Mouse (Mus musculus) neural tube, embryonic 13.5 days (tissue): ENCODE measurements around the gene Pdzk1ip1. TPM values are rescaled to one million over a fixed set of nuclear protein-coding genes. Genes with fewer than 3 reads are reported as not detected.

Source experiments
- ATAC-seq: fragments of 200-750 bp; cut with Nextera tagmentation; 2 replicates; pipeline ENCODE4 v1.8.0; 2017; ENCODE audit warnings: low read depth, mild to moderate bottlenecking, moderate TSS enrichment, moderate library complexity
- H3K27ac ChIP-seq: fragments of 300-500 bp; sonication (generic); replicated peaks from 2 replicates; pipeline ENCODE4 v1.5.1; 2015; ENCODE audit warnings: moderate library complexity, mild to moderate bottlenecking, inconsistent platforms
- H3K27me3 ChIP-seq: fragments of 300-500 bp; sonication (generic); 2 replicates; pipeline ENCODE4 v1.6.1; 2015; ENCODE audit warnings: mild to moderate bottlenecking, inconsistent platforms
- H3K36me3 ChIP-seq: fragments of 300-500 bp; sonication (generic); 2 replicates; pipeline ENCODE4 v1.6.1; 2015; ENCODE audit warnings: mild to moderate bottlenecking, inconsistent platforms
- H3K4me1 ChIP-seq: fragments of 300-500 bp; sonication (generic); replicated peaks from 2 replicates; pipeline ENCODE4 v1.6.1; 2015; ENCODE audit warnings: inconsistent platforms
- H3K4me2 ChIP-seq: fragments of 300-500 bp; sonication (generic); 2 replicates; pipeline ENCODE4 v1.6.1; 2015; ENCODE audit warnings: inconsistent platforms, mild to moderate bottlenecking, moderate library complexity
- H3K4me3 ChIP-seq: fragments of 300-500 bp; sonication (generic); 2 replicates; pipeline ENCODE4 v1.5.1; 2015; ENCODE audit warnings: mild to moderate bottlenecking, inconsistent platforms
- H3K9ac ChIP-seq: fragments of 300-500 bp; sonication (generic); 2 replicates; pipeline ENCODE4 v1.6.1; 2015; ENCODE audit warnings: moderate library complexity, mild to moderate bottlenecking, inconsistent platforms
- H3K9me3 ChIP-seq: fragments of 300-500 bp; sonication (generic); 2 replicates; pipeline ENCODE4 v1.6.1; 2016; ENCODE audit warnings: inconsistent platforms
- WGBS: fragments of 180-500 bp; shearing (Covaris S2); methylation state at CpG from one replicate; pipeline ENCODE4 v1.1.7; 2015; 5-methylcytosine and 5-hydroxymethylcytosine counted together
- polyA plus RNA-seq: library from polyadenylated mRNA; unstranded; fragments of >200 nt; fragmentation: Nextera tagmentation; extraction: Ambion mirVana; gene quantifications from 2 replicates; pipeline ENCODE4 v1.2.1, GENCODE M21; 2015

Gene Pdzk1ip1
- polyA plus RNA-seq, 1 experiment from 2014 or later, result 5.8 TPM

- Histone ChIP-seq H3K4me3 (peak overlapping the region; percentile 10; the same call in 1 of the 2 replicates), H3K9me3 (no peaks in the 10 kb centered on the region), H3K27me3 (peaks cover 74% of the 10 kb centered on the region), H3K9ac (peak overlapping the region; percentile 14; the same call in 1 of the 2 replicates), H3K36me3 (no peaks in the 10 kb centered on the region), H3K27ac (no peak overlapping the region), H3K4me1 (peaks cover 19% of the 10 kb centered on the region), H3K4me2 (peak overlapping the region; percentile 83)
- ATAC-seq, result 0 out of 2 replicates have a peak, but pooled peaks have one; percentile 11
- 2% methylated on average over 6 of the region's 6 CpGs for WGBS
These were observed 8.6 kb downstream of the Pdzk1ip1 start for GRCm38 (mm10) chr4:115097146-115097496.

- 42% methylated on average over 6 of the region's 6 CpGs for WGBS
- Histone ChIP-seq H3K9ac (no peak overlapping the region), H3K27ac (no peak overlapping the region), H3K4me3 (no peak overlapping the region), H3K4me2 (no peak overlapping the region), H3K4me1 (peaks cover 5% of the 10 kb centered on the region; the same call in 1 of the 2 replicates), H3K36me3 (no peaks in the 10 kb centered on the region), H3K27me3 (peaks cover 32% of the 10 kb centered on the region), H3K9me3 (no peaks in the 10 kb centered on the region)
- peak; percentile 88 for ATAC-seq
These were observed 13.2 kb downstream of the Pdzk1ip1 start for GRCm38 (mm10) chr4:115101682-115102081.

GRCm38 (mm10) chr4:115103510-115103909, 15.0 kb downstream of the Pdzk1ip1 start:
- Histone ChIP-seq H3K4me1 (no peaks in the 10 kb centered on the region), H3K4me3 (no peak overlapping the region), H3K9me3 (no peaks in the 10 kb centered on the region), H3K27me3 (peaks cover 16% of the 10 kb centered on the region; the same call in 1 of the 2 replicates), H3K27ac (no peak overlapping the region), H3K4me2 (no peak overlapping the region), H3K36me3 (no peaks in the 10 kb centered on the region), H3K9ac (no peak overlapping the region)
- ATAC-seq, result no peak
- WGBS, result 72% methylated on average over 4 of the region's 4 CpGs

- H3K4me3 ChIP-seq, result no peak overlapping the region
- no peaks in the 10 kb centered on the region for H3K9me3 ChIP-seq
- H3K36me3 ChIP-seq, result no peaks in the 10 kb centered on the region
- no peaks in the 10 kb centered on the region for H3K4me1 ChIP-seq
- 78% methylated on average over 2 of the region's 2 CpGs for WGBS
- H3K27ac ChIP-seq, result no peak overlapping the region
- no peak overlapping the region for H3K9ac ChIP-seq
- H3K4me2 ChIP-seq, result no peak overlapping the region
- ATAC-seq, result no peak
- no peaks in the 10 kb centered on the region for H3K27me3 ChIP-seq
These were observed 22.7 kb downstream of the Pdzk1ip1 start for GRCm38 (mm10) chr4:115111167-115111566.

- Histone ChIP-seq H3K4me1 (no peaks in the 10 kb centered on the region), H3K27ac (no peak overlapping the region), H3K4me2 (no peak overlapping the region), H3K36me3 (no peaks in the 10 kb centered on the region), H3K9ac (no peak overlapping the region), H3K27me3 (no peaks in the 10 kb centered on the region), H3K9me3 (no peaks in the 10 kb centered on the region), H3K4me3 (no peak overlapping the region)
- no peak for ATAC-seq
- 31% methylated on average over 5 of the region's 5 CpGs for WGBS
These were observed 24.8 kb downstream of the Pdzk1ip1 start for GRCm38 (mm10) chr4:115113266-115113665.

GRCm38 (mm10) chr4:115119642-115120041, 31.1 kb downstream of the Pdzk1ip1 start:
- Histone ChIP-seq H3K27me3 (no peaks in the 10 kb centered on the region), H3K36me3 (no peaks in the 10 kb centered on the region), H3K9me3 (no peaks in the 10 kb centered on the region), H3K4me2 (no peak overlapping the region), H3K4me3 (no peak overlapping the region), H3K9ac (no peak overlapping the region), H3K27ac (no peak overlapping the region), H3K4me1 (no peaks in the 10 kb centered on the region)
- WGBS, result 89% methylated on average over 3 of the region's 3 CpGs
- ATAC-seq, result no peak

GRCm38 (mm10) chr4:115121162-115121561, 32.7 kb downstream of the Pdzk1ip1 start:
- Histone ChIP-seq H3K27ac (no peak overlapping the region), H3K9ac (no peak overlapping the region), H3K36me3 (no peaks in the 10 kb centered on the region), H3K4me1 (no peaks in the 10 kb centered on the region), H3K4me2 (no peak overlapping the region), H3K27me3 (no peaks in the 10 kb centered on the region), H3K4me3 (no peak overlapping the region), H3K9me3 (no peaks in the 10 kb centered on the region)
- ATAC-seq, result no peak
- WGBS, result 82% methylated on average over 2 of the region's 2 CpGs

- H3K9me3 ChIP-seq, result no peaks in the 10 kb centered on the region
- no peaks in the 10 kb centered on the region for H3K4me1 ChIP-seq
- no peaks in the 10 kb centered on the region for H3K27me3 ChIP-seq
- H3K27ac ChIP-seq, result no peak overlapping the region
- no peak for ATAC-seq
- 86% methylated on average over 5 of the region's 5 CpGs for WGBS
- H3K36me3 ChIP-seq, result no peaks in the 10 kb centered on the region
- no peak overlapping the region for H3K4me2 ChIP-seq
- no peak overlapping the region for H3K4me3 ChIP-seq
- no peak overlapping the region for H3K9ac ChIP-seq
These were observed 33.1 kb downstream of the Pdzk1ip1 start for GRCm38 (mm10) chr4:115121608-115122007.

- 62% methylated on average over 2 of the region's 2 CpGs for WGBS
- no peaks in the 10 kb centered on the region for H3K36me3 ChIP-seq
- no peak for ATAC-seq
These were observed 35.0 kb downstream of the Pdzk1ip1 start for GRCm38 (mm10) chr4:115123507-115123906.

GRCm38 (mm10) chr4:115124713-115125112, 36.2 kb downstream of the Pdzk1ip1 start:
- no peak overlapping the region for H3K9ac ChIP-seq
- H3K27ac ChIP-seq, result no peak overlapping the region
- H3K36me3 ChIP-seq, result no peaks in the 10 kb centered on the region
- H3K4me2 ChIP-seq, result no peak overlapping the region
- no peak for ATAC-seq
- no peaks in the 10 kb centered on the region for H3K4me1 ChIP-seq
- H3K4me3 ChIP-seq, result no peak overlapping the region
- no peaks in the 10 kb centered on the region for H3K27me3 ChIP-seq
- no peaks in the 10 kb centered on the region for H3K9me3 ChIP-seq

More at GRCm38 (mm10) chr4:115123507-115123906, 35.0 kb downstream of the Pdzk1ip1 start:
- Histone ChIP-seq H3K4me3 (no peak overlapping the region), H3K4me2 (no peak overlapping the region), H3K9ac (no peak overlapping the region), H3K27me3 (no peaks in the 10 kb centered on the region), H3K27ac (no peak overlapping the region), H3K9me3 (no peaks in the 10 kb centered on the region), H3K4me1 (no peaks in the 10 kb centered on the region)

- Histone ChIP-seq H3K27ac (no peak overlapping the region), H3K4me2 (peak overlapping the region; percentile 64), H3K4me1 (peaks cover 16% of the 10 kb centered on the region), H3K9ac (peak overlapping the region; percentile 71), H3K4me3 (peak overlapping the region; percentile 49), H3K36me3 (no peaks in the 10 kb centered on the region), H3K9me3 (no peaks in the 10 kb centered on the region), H3K27me3 (peaks cover 24% of the 10 kb centered on the region)
- 0 out of 2 replicates have a peak, but pooled peaks have one; percentile 2 for ATAC-seq
- WGBS, result 10% methylated on average over 5 of the region's 5 CpGs
These were observed 44.6 kb downstream of the Pdzk1ip1 start for GRCm38 (mm10) chr4:115133085-115133484.

- peak within 1 kb of the TSS; percentile 46 for H3K27ac ChIP-seq
- no peaks in the 10 kb centered on the region for H3K9me3 ChIP-seq
- peak within 1 kb of the TSS; percentile 71 for H3K9ac ChIP-seq
- H3K4me2 ChIP-seq, result peak within 1 kb of the TSS; percentile 64
- peak; percentile 94 for ATAC-seq
- H3K4me1 ChIP-seq, result peaks cover 16% of the 10 kb centered on the region
- H3K27me3 ChIP-seq, result peaks cover 24% of the 10 kb centered on the region
- WGBS, result under 1% methylated on average over 29 of the region's 29 CpGs
- H3K36me3 ChIP-seq, result no peaks in the 10 kb centered on the region
- H3K4me3 ChIP-seq, result peak within 1 kb of the TSS; percentile 49
These were observed 45.2 kb downstream of the Pdzk1ip1 start, which contains the start of gene Cyp4x1 for GRCm38 (mm10) chr4:115133621-115134295. TSS of gene Cyp4x1 (minus strand) at chr4:115134281.

GRCm38 (mm10) chr4:115134296-115134630, 45.8 kb downstream of the Pdzk1ip1 start:
- peak overlapping the region; percentile 64 for H3K4me2 ChIP-seq
- H3K9me3 ChIP-seq, result no peaks in the 10 kb centered on the region
- no peaks in the 10 kb centered on the region for H3K36me3 ChIP-seq
- peak overlapping the region; percentile 49 for H3K4me3 ChIP-seq
- peak overlapping the region; percentile 71 for H3K9ac ChIP-seq
- peak overlapping the region; percentile 46; the same call in 1 of the 2 replicates for H3K27ac ChIP-seq
- H3K27me3 ChIP-seq, result peaks cover 24% of the 10 kb centered on the region
- WGBS, result 16% methylated on average over 7 of the region's 7 CpGs
- ATAC-seq, result peak; percentile 60
- H3K4me1 ChIP-seq, result peaks cover 16% of the 10 kb centered on the region
